Mouse (Mus musculus) embryonic facial prominence, embryonic 14.5 days (tissue): Measurements from ENCODE around the gene Acot7. TPM values are rescaled to one million over a fixed set of nuclear protein-coding genes. Genes with fewer than 3 reads are reported as not detected.
A peak's percentile ranks its signal among the peaks of the same experiment; 100 is the strongest.

Experiments
- ATAC-seq: fragments of 200-750 bp; cut with Nextera tagmentation; 2 replicates; pipeline ENCODE4 v1.8.0; 2017; ENCODE audit warnings: low read depth, moderate number of reproducible peaks, moderate TSS enrichment
- DNase-seq: peaks from one replicate; pipeline ENCODE4 v3.0.0-alpha.2; 2015; ENCODE audit warnings: low spot score
- H3K27ac ChIP-seq: fragments of 300-500 bp; sonication (generic); replicated peaks from 2 replicates; pipeline ENCODE4 v1.5.1; 2014; ENCODE audit warnings: low read depth, mild to moderate bottlenecking, low read length, moderate library complexity
- H3K27me3 ChIP-seq: fragments of 300-500 bp; sonication (generic); replicated peaks from 2 replicates; pipeline ENCODE4 v1.6.1; 2014; ENCODE audit warnings: low read length; ENCODE audit not compliant: control insufficient read depth, insufficient read depth
- H3K36me3 ChIP-seq: fragments of 300-500 bp; sonication (generic); 2 replicates; pipeline ENCODE4 v1.6.1; 2014; ENCODE audit warnings: low read length, mixed read lengths; ENCODE audit not compliant: control insufficient read depth, insufficient read depth
- H3K4me1 ChIP-seq: fragments of 300-500 bp; sonication (generic); 2 replicates; pipeline ENCODE4 v1.6.1; 2014; ENCODE audit warnings: antibody characterized with exemption, low read length; ENCODE audit not compliant: control insufficient read depth, insufficient read depth
- H3K4me2 ChIP-seq: fragments of 300-500 bp; sonication (generic); 2 replicates; pipeline ENCODE4 v1.6.1; 2014; ENCODE audit warnings: low read depth, mild to moderate bottlenecking, low read length, moderate library complexity, mixed read lengths
- H3K4me3 ChIP-seq: fragments of 300-500 bp; sonication (generic); 2 replicates; pipeline ENCODE4 v1.5.1; 2014; ENCODE audit warnings: low read depth, mild to moderate bottlenecking, low read length
- H3K9ac ChIP-seq: fragments of 300-500 bp; sonication (generic); 2 replicates; pipeline ENCODE4 v1.6.1; 2014; ENCODE audit warnings: low read depth, mild to moderate bottlenecking, low read length, moderate library complexity, mixed read lengths
- H3K9me3 ChIP-seq: fragments of 300-500 bp; sonication (generic); 2 replicates; pipeline ENCODE4 v1.6.1; 2016; ENCODE audit warnings: low read length; ENCODE audit not compliant: control insufficient read depth
- WGBS: fragments of 180-500 bp; shearing (Covaris S2); extraction: QIAGEN DNeasy Blood & Tissue Kit; methylation state at CpG from one replicate; pipeline ENCODE4 v1.1.7; 2014; 5-methylcytosine and 5-hydroxymethylcytosine counted together
- polyA plus RNA-seq: library from polyadenylated mRNA; unstranded; fragments of >200 nt; fragmentation: Nextera tagmentation; extraction: Ambion mirVana; gene quantifications from 2 replicates; pipeline ENCODE4 v1.2.1, GENCODE M21; 2014

The Acot7 gene
- polyA plus RNA-seq, 1 experiment from 2014 or later, result 71.8 TPM

DNA sequence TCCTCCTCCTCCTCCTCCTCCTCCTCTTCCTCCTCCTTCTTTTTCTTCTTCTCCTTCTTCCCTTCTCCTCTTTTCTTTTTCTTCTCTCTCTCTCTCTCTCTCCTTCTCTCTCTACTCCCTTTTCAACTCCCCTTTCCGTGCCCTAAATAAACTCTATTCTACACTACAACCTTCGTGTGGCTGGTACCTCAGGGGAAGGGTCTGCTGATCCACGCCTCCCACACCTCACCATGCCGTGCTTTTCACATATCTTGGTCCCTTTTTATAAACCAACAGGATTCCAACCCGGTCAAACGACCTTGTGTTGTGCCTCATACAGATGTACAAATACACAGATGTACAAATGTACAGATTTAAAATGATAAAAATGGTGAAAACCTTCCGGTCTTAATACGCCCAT is 118.4 kb downstream of the Acot7 start:
- WGBS, result 17% methylated on average over 8 of the region's 8 CpGs
- no peak overlapping the region for H3K27ac ChIP-seq
- peak overlapping the region; percentile 60 for H3K9ac ChIP-seq

DNA sequence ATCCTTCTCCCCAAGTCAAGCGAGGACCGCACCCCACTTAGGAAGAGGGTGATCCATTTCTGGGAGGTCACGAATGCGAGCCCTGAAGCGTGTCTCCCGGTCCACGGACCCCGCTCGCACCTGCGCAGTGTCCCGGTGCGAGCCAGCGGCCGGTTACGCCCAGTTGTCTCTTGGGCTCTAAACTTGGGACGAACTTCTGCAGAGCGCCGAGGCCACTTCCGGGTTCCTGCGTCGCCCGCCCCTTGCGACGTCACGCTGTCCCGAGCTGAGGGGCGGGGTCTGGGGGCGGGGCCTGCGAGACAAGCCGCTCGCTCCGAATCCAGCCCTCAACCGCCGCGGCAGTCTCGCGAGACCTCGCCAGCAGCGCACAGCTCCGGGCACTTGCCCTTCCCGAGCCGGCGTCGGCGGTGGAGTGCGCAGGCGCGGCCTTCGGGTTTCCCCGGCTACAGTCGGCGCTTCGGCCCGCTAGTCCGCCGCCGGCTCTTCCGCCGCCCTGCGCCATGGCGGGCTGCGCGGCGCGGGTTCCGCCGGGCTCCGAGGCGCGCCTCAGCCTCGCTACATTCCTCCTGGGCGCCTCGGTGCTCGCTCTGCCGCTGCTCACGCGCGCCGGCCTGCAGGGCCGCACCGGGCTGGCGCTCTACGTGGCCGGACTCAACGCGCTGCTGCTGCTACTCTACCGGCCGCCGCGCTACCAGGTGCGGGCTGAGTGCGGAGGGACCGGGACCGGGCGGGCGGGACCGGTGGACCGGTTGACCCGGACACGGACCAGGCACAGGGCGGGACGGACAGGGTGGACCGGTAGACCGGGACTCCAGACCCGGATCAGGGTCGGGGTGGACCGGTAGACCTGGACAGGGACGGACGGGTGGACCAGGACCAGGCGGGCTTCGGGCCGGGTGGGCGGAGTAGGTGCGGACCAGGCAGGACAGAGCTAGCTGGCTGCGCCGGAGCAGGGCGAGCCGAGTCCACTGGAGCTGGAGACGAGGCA is 119.2 kb downstream of the Acot7 start, which contains the start of gene Icmt:
Gene Icmt (plus strand): TSS at position 354 of the 988 bp plus-strand sequence.
- under 1% methylated on average over 65 of the region's 119 CpGs for WGBS
- peak within 1 kb of the TSS; percentile 97 for H3K9ac ChIP-seq

More for the DNA sequence above, 118.4 kb downstream of the Acot7 start:
- H3K4me1 ChIP-seq, result peaks cover 10% of the 10 kb centered on the region
- peaks cover 16% of the 10 kb centered on the region; the same call in 1 of the 2 replicates for H3K36me3 ChIP-seq
- no peak for ATAC-seq
- H3K4me2 ChIP-seq, result peak overlapping the region; percentile 62
- peak overlapping the region; percentile 86 for H3K4me3 ChIP-seq
- peaks cover 27% of the 10 kb centered on the region for H3K27me3 ChIP-seq
- DNase-seq, result no peak
- no peaks in the 10 kb centered on the region for H3K9me3 ChIP-seq

DNA sequence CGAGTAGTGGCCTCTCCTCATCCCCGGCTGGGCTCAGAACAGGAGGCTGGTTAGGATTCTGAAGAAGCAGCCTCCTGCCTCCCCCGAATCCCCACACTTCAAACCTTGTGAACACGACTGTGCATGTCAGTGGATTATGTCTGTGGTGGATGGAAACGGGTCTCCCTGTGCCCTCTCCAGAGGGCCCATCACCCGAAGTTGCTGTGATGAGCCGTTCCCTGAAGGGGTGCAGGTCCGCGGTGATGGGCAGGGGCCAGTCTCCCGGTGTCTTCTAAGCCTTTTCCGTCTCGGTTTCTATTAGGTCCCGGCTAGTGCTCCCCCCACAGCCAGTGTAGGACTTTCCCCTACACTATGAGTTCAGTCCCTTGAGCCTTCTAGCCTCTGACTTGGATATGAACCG is 120.9 kb downstream of the Acot7 start:
- WGBS, result 81% methylated on average over 14 of the region's 14 CpGs
- Histone ChIP-seq H3K9ac (peak overlapping the region; percentile 97), H3K9me3 (no peaks in the 10 kb centered on the region), H3K4me1 (peaks cover 10% of the 10 kb centered on the region), H3K27me3 (peaks cover 3% of the 10 kb centered on the region; the same call in 1 of the 2 replicates), H3K4me2 (peak overlapping the region; percentile 78; the same call in 1 of the 2 replicates), H3K36me3 (peaks cover 37% of the 10 kb centered on the region), H3K27ac (no peak overlapping the region), H3K4me3 (peak overlapping the region; percentile 86; the same call in 1 of the 2 replicates)
- ATAC-seq (no peak), DNase-seq (no peak)

More for the DNA sequence above, 119.2 kb downstream of the Acot7 start, which contains the start of gene Icmt:
- Histone ChIP-seq H3K9me3 (no peaks in the 10 kb centered on the region), H3K27ac (peak within 1 kb of the TSS; percentile 62; the same call in 1 of the 2 replicates), H3K4me3 (peak within 1 kb of the TSS; percentile 86), H3K4me1 (peaks cover 10% of the 10 kb centered on the region), H3K27me3 (peaks cover 19% of the 10 kb centered on the region), H3K4me2 (peak within 1 kb of the TSS; percentile 78), H3K36me3 (peaks cover 22% of the 10 kb centered on the region; the same call in 1 of the 2 replicates)
- ATAC-seq, result peak; percentile 97
- DNase-seq, result peak; percentile 98

DNA sequence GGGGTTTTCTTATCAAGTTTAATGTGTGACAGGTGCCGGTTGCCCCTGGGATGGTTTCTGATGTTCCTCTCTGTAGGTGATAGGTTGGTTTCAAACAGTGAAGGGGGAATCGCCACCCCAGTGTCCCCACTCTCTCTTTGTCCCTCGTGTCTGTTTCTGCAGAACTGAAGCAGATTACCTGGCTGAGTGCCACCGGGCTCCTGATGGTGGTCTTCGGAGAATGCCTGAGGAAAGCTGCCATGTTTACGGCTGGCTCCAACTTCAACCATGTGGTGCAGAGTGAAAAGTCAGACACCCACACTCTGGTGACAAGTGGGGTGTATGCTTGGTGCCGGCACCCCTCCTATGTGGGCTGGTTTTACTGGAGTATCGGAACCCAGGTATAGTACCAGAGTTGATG is 122.4 kb downstream of the Acot7 start:
- 87% methylated on average over 8 of the region's 8 CpGs for WGBS

DNA sequence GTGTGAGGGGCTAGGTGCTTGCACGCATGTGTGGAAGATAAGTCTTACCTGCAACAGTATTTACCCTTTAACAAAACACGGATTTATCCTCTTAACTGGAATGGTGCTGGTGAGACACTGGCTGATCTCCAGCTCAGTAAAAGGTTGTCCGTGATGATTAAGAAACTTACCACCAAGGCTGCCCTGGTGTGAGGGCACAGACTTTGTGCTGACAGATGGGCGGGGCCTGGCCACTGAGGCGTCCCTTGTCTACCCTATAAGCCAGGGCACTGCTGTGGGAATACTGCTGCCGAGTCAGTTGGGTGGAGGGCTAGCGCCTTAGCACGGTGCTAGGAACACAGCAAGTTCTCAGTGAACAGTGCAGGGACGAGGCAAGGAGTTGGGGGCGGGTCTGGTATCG is 124.1 kb downstream of the Acot7 start:
- H3K4me3 ChIP-seq, result no peak overlapping the region
- DNase-seq (no peak), ATAC-seq (no peak)
- no peak overlapping the region for H3K9ac ChIP-seq
- H3K36me3 ChIP-seq, result peaks cover 44% of the 10 kb centered on the region
- H3K27ac ChIP-seq, result no peak overlapping the region
- no peaks in the 10 kb centered on the region for H3K9me3 ChIP-seq
- H3K4me2 ChIP-seq, result no peak overlapping the region
- 76% methylated on average over 11 of the region's 11 CpGs for WGBS
- no peaks in the 10 kb centered on the region for H3K27me3 ChIP-seq
- peaks cover 7% of the 10 kb centered on the region for H3K4me1 ChIP-seq

More for the DNA sequence above, 122.4 kb downstream of the Acot7 start:
- ATAC-seq (no peak), DNase-seq (no peak)
- Histone ChIP-seq H3K27ac (no peak overlapping the region), H3K4me1 (peaks cover 10% of the 10 kb centered on the region), H3K36me3 (peaks cover 44% of the 10 kb centered on the region), H3K27me3 (no peaks in the 10 kb centered on the region), H3K4me2 (no peak overlapping the region), H3K4me3 (no peak overlapping the region), H3K9me3 (no peaks in the 10 kb centered on the region), H3K9ac (no peak overlapping the region)

DNA sequence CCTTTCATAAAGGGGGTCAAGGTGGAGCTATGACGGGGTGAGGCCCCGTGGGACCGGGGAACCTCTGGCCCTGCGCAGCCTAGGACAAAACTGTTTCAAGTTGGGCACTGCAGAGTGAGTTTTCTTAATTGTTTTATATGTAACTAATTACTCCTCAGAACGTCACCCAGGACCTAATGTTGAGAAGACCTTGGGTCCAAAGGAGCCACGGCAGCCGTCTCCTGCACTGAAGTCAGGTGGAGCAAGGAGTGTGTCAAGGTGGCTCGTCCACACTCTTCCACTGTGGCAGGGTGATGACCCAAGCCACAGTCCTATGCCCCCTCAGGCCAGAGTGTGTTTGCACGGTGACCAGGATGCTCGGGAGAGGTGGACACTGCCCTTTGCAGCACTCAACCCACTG is 125.2 kb downstream of the Acot7 start:
- Histone ChIP-seq H3K4me2 (no peak overlapping the region), H3K4me3 (no peak overlapping the region), H3K9me3 (no peaks in the 10 kb centered on the region), H3K27me3 (no peaks in the 10 kb centered on the region), H3K4me1 (peaks cover 3% of the 10 kb centered on the region), H3K9ac (no peak overlapping the region), H3K27ac (no peak overlapping the region), H3K36me3 (peaks cover 44% of the 10 kb centered on the region)
- DNase-seq, result no peak
- 88% methylated on average over 10 of the region's 10 CpGs for WGBS
- ATAC-seq, result no peak

DNA sequence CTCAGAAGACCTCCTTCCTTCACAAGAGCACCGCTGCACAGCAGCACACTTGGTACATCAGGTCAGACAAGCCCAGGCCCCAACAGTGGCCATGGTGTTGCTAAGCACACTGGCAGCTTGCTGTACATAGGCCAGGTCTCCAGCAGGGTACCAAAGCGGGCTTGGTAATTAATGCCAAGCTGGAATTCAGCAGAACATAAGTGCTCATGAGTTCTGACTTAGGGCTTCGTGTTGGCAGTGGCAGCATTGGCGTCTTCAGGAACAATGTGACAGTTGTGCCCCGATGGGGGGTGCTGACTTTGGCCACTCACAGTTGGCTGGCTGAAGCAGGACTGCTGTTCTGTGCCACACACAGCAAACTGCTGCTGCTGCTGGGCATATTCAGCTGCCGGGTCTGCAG is 126.8 kb downstream of the Acot7 start:
- peaks cover 43% of the 10 kb centered on the region for H3K36me3 ChIP-seq
- no peak overlapping the region for H3K4me3 ChIP-seq
- H3K27ac ChIP-seq, result no peak overlapping the region
- H3K9ac ChIP-seq, result no peak overlapping the region
- 96% methylated on average over 6 of the region's 6 CpGs for WGBS
- H3K9me3 ChIP-seq, result no peaks in the 10 kb centered on the region
- H3K4me1 ChIP-seq, result no peaks in the 10 kb centered on the region
- no peak overlapping the region for H3K4me2 ChIP-seq
- no peaks in the 10 kb centered on the region for H3K27me3 ChIP-seq
- ATAC-seq (no peak), DNase-seq (no peak)

DNA sequence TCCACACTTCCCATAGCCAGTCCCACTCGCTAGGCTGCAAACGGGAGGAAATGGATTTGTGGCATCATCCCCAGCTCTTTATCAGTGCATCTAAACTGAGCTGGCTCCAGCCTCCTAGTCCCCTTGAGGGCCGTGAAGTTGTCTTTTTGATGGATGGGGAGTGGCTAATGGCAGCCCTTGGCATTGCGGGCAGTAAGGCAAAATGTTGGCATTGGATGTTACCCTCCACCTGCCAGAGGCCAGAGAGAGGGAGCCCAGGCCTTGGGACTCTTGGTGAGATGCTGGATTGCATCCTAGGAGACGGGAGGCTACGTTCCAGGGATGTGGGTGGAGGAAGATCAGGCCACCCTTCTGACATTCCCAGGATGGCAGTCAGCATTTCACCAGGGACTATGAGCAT is 128.1 kb downstream of the Acot7 start:
- no peaks in the 10 kb centered on the region for H3K9me3 ChIP-seq
- 86% methylated on average over 6 of the region's 6 CpGs for WGBS
- no peak overlapping the region for H3K27ac ChIP-seq
- H3K4me3 ChIP-seq, result no peak overlapping the region
- H3K4me2 ChIP-seq, result no peak overlapping the region
- peaks cover 32% of the 10 kb centered on the region for H3K36me3 ChIP-seq
- no peaks in the 10 kb centered on the region for H3K4me1 ChIP-seq
- peaks cover 3% of the 10 kb centered on the region for H3K27me3 ChIP-seq
- ATAC-seq (no peak), DNase-seq (no peak)
- H3K9ac ChIP-seq, result no peak overlapping the region
